ENCODE assay signal across 19 mouse cellular contexts in the genomic region with DNA sequence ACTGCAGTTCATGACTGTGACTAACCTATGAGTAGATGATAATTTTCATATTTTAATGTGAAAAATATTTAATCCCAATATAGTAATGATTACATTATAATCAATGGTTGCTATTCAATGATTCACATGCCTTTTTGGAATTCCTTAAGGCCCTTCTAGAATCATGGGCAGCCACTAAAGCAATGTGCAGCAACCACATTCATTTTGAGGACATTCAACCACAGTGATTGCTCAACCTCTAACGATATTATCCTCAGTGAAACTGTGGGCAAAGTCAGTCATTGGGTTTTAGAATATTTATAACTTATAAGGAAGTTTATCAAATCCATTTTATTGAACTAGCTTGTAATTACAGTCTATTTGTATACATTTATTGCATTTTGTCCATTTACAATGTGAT.
DNase-seq lines count a peak whose midpoint lies in the region; ATAC-seq lines count a peak whose summit lies in the region.
"Had no signal": no experiment of that assay in that cellular context is flagged by ENCODE, and none has a peak within 500 bp of the region (broad histone marks: within the 10 kb centered on the region; RNA-seq: fewer than 3 reads in every experiment).

No protein-coding gene starts in this region.

- ATAC-seq in granulocyte monocyte progenitor cell, adult 5-6 weeks (replicated peaks; ENCODE audit: poor library complexity, severe bottlenecking): peak; percentile 98
- peak; percentile 95 for ATAC-seq in megakaryocyte progenitor cell, adult 5-6 weeks (replicated peaks; ENCODE audit: poor library complexity)
- ATAC-seq: forebrain, embryonic 13.5 days; forebrain, embryonic 15.5 days; forebrain, postnatal 0 days; Patski had no signal

- peak; percentile 66 for DNase-seq in Muller cell, postnatal 12 days (ENCODE audit: inconsistent ontology term)
- DNase-seq in layer of hippocampus, adult 9-11 months: no peak
- DNase-seq in adrenal gland, adult 8-10 months: no peak
- no peak for DNase-seq in cerebellum, adult 9-11 months
- DNase-seq: adrenal gland, adult 2 months; adrenal gland, postnatal 14 days; adrenal gland, postnatal 36 days; B cell, adult 2 months; cerebellum, adult 11-12 months; cerebellum, adult 2 months; cerebellum, adult 9-10 months; cerebellum, postnatal 14 days; cerebellum, postnatal 36 days; forebrain, postnatal 0 days had no signal
